Mouse (Mus musculus): ENCODE results near the gene Pmel. TPM values are rescaled to one million over a fixed set of nuclear protein-coding genes. Genes with fewer than 3 reads are reported as not detected.

Pmel gene
- polyA plus RNA-seq, 1 experiment from 2014 or later = 2.6 TPM

GRCm38 (mm10) chr10:128743235-128743634, 39.2 kb downstream of the Pmel start:
- peaks cover 30% of the 10 kb centered on the region for H3K4me1 ChIP-seq
- peak overlapping the region; percentile 62 for H3K4me3 ChIP-seq
- peak overlapping the region; percentile 44; the same call in 1 of the 2 replicates for H3K27ac ChIP-seq (replicated peaks)
- H3K36me3 ChIP-seq = no peaks in the 10 kb centered on the region
- no peaks in the 10 kb centered on the region for H3K9me3 ChIP-seq
- ATAC-seq (ENCODE audit: extremely low read depth, insufficient number of reproducible peaks, low FRiP score, low TSS enrichment) = no peak
- peak overlapping the region; percentile 95 for H3K4me2 ChIP-seq
- H3K9ac ChIP-seq = peak overlapping the region; percentile 81
- WGBS = 4% methylated on average over 7 of the region's 7 CpGs
- H3K27me3 ChIP-seq (replicated peaks) = peaks cover 18% of the 10 kb centered on the region

DNA sequence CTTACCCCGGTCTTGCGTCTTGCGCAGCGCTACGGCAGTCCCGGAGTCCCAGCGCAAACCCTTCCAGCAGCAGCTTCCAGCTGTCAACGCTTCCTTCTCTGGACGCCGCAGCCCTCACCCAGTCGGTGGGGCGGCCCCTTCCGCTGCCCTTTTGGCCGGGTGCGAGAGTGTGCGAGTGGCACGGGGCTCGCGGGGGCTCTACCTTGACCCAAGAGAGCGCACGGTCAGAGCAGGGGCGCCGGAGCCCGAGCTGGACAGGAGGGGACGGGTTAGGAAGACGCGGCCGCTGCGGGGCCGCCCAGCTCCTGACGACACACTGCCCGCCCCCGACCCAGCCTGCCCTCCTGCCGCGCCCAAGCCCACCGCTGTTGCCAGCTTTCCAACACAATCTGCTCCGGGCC, 39.8 kb downstream of the Pmel start:
- no peaks in the 10 kb centered on the region for H3K36me3 ChIP-seq
- H3K27ac ChIP-seq (replicated peaks) = peak overlapping the region; percentile 44
- H3K27me3 ChIP-seq (replicated peaks) = peaks cover 18% of the 10 kb centered on the region
- under 1% methylated on average over 37 of the region's 37 CpGs for WGBS
- peak overlapping the region; percentile 95 for H3K4me2 ChIP-seq
- H3K9ac ChIP-seq = peak overlapping the region; percentile 81
- H3K4me1 ChIP-seq = peaks cover 30% of the 10 kb centered on the region
- ATAC-seq (ENCODE audit: extremely low read depth, insufficient number of reproducible peaks, low FRiP score, low TSS enrichment) = peak; percentile 27; the same call in 1 of the 2 replicates
- peak overlapping the region; percentile 62 for H3K4me3 ChIP-seq
- no peaks in the 10 kb centered on the region for H3K9me3 ChIP-seq

- H3K4me2 ChIP-seq = peak overlapping the region; percentile 95
- H3K9me3 ChIP-seq = no peaks in the 10 kb centered on the region
- peaks cover 34% of the 10 kb centered on the region for H3K4me1 ChIP-seq
- H3K27me3 ChIP-seq (replicated peaks) = peaks cover 18% of the 10 kb centered on the region
- ATAC-seq (ENCODE audit: extremely low read depth, insufficient number of reproducible peaks, low FRiP score, low TSS enrichment) = no peak
- peak overlapping the region; percentile 62 for H3K4me3 ChIP-seq
- H3K9ac ChIP-seq = peak overlapping the region; percentile 81
- no peaks in the 10 kb centered on the region for H3K36me3 ChIP-seq
- WGBS = 13% methylated on average over 8 of the region's 8 CpGs
- H3K27ac ChIP-seq (replicated peaks) = peak overlapping the region; percentile 44
Measured at GRCm38 (mm10) chr10:128744211-128744610, 40.2 kb downstream of the Pmel start.

GRCm38 (mm10) chr10:128744680-128745601, 40.9 kb downstream of the Pmel start, which contains the start of gene Dgka:
Gene Dgka, minus strand, starts transcription at chr10:128744855.
- 17% methylated on average over 18 of the region's 18 CpGs for WGBS
- no peaks in the 10 kb centered on the region for H3K9me3 ChIP-seq
- peak within 1 kb of the TSS; percentile 62 for H3K4me3 ChIP-seq
- ATAC-seq (ENCODE audit: extremely low read depth, insufficient number of reproducible peaks, low FRiP score, low TSS enrichment) = no peak
- peak within 1 kb of the TSS; percentile 44 for H3K27ac ChIP-seq (replicated peaks)
- H3K9ac ChIP-seq = peak within 1 kb of the TSS; percentile 81
- peak within 1 kb of the TSS; percentile 95 for H3K4me2 ChIP-seq
- H3K4me1 ChIP-seq = peaks cover 41% of the 10 kb centered on the region
- H3K27me3 ChIP-seq (replicated peaks) = peaks cover 18% of the 10 kb centered on the region
- no peaks in the 10 kb centered on the region for H3K36me3 ChIP-seq

DNA sequence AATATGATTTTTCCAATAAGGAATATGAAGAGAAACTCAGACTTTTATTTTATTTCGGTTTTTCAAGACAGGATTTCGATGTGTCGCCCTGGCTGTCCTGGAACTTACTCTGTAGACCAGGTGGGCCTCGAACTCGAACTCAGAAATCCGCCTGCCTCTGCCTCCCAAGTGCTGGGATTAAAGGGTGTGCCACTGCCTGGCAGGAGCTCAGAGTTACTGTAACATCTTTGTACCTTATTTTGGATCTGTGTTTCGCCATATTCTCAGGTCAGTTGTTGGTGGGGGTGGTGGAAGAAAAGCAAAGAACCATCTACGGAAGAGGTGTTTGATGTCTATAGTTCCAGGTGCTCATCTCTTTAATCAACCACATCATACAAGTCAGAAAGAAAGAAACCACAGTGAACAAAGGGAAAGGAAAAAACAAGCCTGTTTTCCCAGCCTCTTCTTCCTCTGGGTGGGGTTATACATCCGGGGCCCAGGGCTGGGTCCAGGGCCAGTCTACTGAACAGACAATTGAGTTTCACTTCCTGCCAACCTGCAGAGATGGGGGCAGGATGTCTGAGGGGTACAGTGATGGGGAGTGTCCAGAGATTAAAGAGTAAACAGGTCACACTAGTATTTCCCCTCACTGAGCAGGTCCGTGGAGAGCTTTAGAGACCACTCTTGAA, 42.1 kb downstream of the Pmel start:
- ATAC-seq (ENCODE audit: extremely low read depth, insufficient number of reproducible peaks, low FRiP score, low TSS enrichment) = no peak
- no peak overlapping the region for H3K27ac ChIP-seq (replicated peaks)
- H3K9ac ChIP-seq = no peak overlapping the region
- 84% methylated on average over 10 of the region's 10 CpGs for WGBS
- H3K4me3 ChIP-seq = no peak overlapping the region
- H3K4me2 ChIP-seq = no peak overlapping the region
- H3K27me3 ChIP-seq (replicated peaks) = peaks cover 18% of the 10 kb centered on the region
- H3K36me3 ChIP-seq = no peaks in the 10 kb centered on the region
- H3K4me1 ChIP-seq = peaks cover 44% of the 10 kb centered on the region
- no peaks in the 10 kb centered on the region for H3K9me3 ChIP-seq

- Histone ChIP-seq H3K4me3 (peak overlapping the region; percentile 91), H3K9me3 (no peaks in the 10 kb centered on the region), H3K4me2 (peak overlapping the region; percentile 88), H3K27me3 (replicated peaks) (peaks cover 13% of the 10 kb centered on the region), H3K9ac (peak overlapping the region; percentile 89), H3K27ac (replicated peaks) (peak overlapping the region; percentile 96), H3K4me1 (peaks cover 44% of the 10 kb centered on the region), H3K36me3 (peaks cover 3% of the 10 kb centered on the region; the same call in 1 of the 2 replicates)
- no peak for ATAC-seq (ENCODE audit: extremely low read depth, insufficient number of reproducible peaks, low FRiP score, low TSS enrichment)
- 37% methylated on average over 9 of the region's 9 CpGs for WGBS
Measured at GRCm38 (mm10) chr10:128746972-128747645, 43.1 kb downstream of the Pmel start.

DNA sequence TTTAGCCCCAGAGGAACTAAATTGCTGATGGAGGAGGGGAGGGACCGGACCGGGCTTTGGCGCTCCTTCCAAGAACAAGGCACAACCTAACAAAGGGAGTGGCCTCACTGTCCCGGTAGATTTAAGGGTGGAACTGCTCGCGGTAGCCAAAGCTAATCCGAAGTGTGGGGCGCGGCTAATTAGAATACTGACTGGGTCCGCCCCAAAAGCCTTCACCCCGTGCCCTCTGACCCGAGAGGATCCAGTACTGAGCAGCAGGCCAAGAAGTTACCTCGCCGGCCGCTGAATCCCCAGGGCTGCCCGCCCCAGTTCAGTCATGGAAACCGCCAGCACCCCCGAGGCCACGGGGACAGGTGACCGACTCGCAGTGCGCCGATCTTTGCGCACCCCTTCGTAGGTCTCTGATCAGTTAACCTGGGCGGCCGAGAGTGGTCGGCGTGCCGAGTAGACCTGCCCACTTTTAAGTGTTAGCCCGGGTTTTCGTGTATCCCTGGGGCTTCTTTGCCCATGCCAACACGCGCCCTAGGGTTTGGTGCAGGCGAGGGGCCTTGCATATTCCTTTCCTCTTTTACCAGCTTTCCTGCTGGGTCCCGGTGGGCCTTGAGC, 43.8 kb downstream of the Pmel start, which contains the start of gene Pym1:
TSS of gene Pym1 (plus strand) at position 244 of the 606 bp plus-strand sequence.
- peaks cover 40% of the 10 kb centered on the region for H3K4me1 ChIP-seq
- peak within 1 kb of the TSS; percentile 91 for H3K4me3 ChIP-seq
- H3K9ac ChIP-seq = peak within 1 kb of the TSS; percentile 89
- no peaks in the 10 kb centered on the region for H3K9me3 ChIP-seq
- H3K27ac ChIP-seq (replicated peaks) = peak within 1 kb of the TSS; percentile 96
- peak; percentile 38; the same call in 1 of the 2 replicates for ATAC-seq (ENCODE audit: extremely low read depth, insufficient number of reproducible peaks, low FRiP score, low TSS enrichment)
- WGBS = under 1% methylated on average over 36 of the region's 36 CpGs
- H3K27me3 ChIP-seq (replicated peaks) = peaks cover 6% of the 10 kb centered on the region
- H3K4me2 ChIP-seq = peak within 1 kb of the TSS; percentile 88
- peaks cover 9% of the 10 kb centered on the region for H3K36me3 ChIP-seq

DNA sequence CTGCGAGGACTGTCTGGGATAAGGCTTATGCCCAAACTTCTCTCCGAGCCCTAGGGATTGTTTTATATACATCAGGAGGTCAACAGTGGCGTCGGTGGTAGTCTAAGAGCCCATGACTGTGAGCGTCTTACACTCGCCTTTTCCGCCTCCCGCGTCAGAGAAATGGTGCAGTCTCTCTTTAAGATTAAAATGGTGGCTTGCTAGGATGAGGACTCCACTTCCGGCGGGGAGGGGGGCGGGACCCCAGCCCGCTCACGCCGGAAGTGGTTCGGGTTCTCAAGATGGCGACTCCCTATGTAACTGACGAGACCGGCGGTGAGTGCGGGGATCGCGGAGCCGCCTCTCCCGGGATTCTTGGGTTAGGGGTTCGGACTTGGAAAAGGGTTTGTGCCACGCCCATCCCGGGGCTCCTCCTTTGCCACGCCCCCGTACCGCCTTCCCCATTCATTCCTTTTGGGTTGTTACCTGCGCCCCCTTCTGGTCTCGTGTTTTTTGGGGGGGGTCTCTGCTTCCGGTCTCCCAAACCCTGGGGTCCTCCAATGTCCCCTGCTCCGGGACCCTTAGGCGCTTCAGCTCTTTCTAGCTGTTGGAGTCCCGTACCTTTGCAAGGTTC, 44.4 kb downstream of the Pmel start:
- WGBS = under 1% methylated on average over 37 of the region's 37 CpGs
- ATAC-seq (ENCODE audit: extremely low read depth, insufficient number of reproducible peaks, low FRiP score, low TSS enrichment) = peak; percentile 64
- 0 out of 2 replicates have a peak, but pooled peaks cover 3% of the 10 kb centered on the region for H3K27me3 ChIP-seq (replicated peaks)
- H3K9ac ChIP-seq = peak overlapping the region; percentile 89
- H3K4me3 ChIP-seq = peak overlapping the region; percentile 91
- peak overlapping the region; percentile 88 for H3K4me2 ChIP-seq
- no peaks in the 10 kb centered on the region for H3K9me3 ChIP-seq
- peaks cover 34% of the 10 kb centered on the region for H3K4me1 ChIP-seq
- H3K27ac ChIP-seq (replicated peaks) = peak overlapping the region; percentile 96
- peaks cover 15% of the 10 kb centered on the region for H3K36me3 ChIP-seq

All from heart, embryonic 13.5 days (tissue).